Mouse (Mus musculus): ENCODE measurements around the gene Slc6a1.

The Slc6a1 gene

DNA sequence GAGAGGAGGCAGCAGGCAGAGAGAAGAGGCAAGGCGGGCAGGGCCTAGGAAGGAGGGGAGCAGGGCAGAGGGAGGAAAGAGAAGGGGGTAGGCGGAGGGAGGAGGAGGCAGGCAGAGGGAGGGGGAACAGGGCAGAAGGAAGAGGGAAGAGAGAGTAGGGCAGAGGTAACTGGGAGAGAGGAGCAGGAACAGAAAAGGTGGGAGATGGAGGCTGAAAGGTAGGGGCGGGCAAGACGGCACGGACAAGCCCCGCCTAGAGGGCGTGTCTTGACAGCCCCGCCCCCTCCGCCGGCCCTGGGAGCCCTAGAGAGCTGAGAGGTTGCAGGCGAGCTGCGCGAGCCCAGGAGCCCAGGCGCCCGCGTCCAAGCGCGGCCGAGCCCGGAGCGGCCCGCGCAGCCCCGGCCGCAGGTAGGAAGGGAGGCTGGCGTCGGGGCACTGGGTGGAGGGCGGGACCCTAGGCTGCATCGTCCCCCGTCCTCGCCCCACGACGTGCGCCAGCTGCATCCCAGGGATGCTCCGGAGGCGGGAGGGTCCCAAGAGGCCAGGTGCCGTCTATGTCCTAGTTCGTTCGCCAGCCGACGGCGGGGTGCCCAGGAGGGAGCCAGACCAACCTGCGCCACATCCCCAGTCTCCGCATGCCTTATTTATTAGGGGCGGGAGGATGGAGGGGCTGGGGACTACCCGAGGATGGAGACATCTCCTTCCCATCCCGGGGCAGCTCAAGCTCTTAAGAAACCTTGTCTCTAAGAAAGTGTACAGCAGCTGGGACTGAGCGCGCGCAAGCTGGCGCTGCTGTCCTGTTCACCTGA, at the start of gene Slc6a1:
TSS of gene Slc6a1 (plus strand) at position 167 of the 809 bp plus-strand sequence.
- no peak for DNase-seq

DNA sequence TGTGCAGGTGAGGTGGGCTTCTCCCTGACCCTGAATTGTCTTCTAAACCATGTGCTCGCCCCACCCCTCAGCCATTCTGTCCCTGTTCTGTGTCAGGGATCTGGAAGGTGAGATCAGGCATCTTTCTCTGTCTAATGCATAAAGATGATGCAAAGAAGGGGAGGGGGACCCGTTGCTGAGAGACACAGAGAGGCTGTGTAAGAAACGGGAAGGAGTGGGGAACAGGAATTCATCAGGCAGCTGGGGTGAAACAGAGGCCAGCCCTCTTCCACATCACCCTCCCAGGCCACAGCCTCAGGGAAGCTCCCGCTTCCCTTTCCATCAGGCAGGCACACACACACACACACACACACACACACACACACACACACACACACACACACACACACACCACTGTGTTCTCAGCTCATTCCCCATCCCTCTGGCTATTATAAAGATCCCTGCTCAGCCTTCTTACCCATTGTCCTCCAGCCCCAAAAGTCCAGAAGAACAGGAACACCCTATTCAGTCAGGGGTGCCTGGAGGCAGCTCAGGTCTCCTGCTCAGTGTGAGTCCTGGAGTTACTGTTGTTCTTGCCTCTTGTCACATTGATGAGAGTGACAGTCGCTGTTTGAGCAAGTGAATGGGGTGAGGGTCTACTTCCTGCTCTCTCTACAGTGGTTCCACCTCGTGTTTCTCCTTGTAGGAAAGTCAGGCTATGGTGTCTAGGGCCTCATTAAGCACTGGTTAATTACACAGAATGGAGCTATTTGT, 43.4 kb upstream of the Slc6a1 start:
- DNase-seq = no peak

DNA sequence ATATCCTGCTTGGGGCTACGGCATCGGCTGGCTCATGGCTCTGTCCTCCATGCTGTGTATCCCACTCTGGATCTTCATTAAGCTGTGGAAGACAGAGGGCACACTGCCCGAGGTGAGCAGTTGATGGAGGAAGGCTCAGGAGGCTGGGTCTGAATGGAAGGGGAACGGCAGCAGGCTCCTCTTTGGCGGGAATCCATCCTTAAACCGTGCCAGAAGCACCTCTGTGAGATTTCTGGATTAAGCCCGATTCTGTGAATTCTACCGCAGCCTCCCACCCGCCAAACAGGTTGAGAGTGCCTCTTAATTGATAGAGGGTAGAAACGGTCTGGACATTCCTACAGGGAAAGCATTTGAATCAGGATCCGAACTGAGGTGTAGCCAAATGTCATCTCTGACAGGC, 36.8 kb upstream of the Slc6a1 start:
- no peak for DNase-seq

DNA sequence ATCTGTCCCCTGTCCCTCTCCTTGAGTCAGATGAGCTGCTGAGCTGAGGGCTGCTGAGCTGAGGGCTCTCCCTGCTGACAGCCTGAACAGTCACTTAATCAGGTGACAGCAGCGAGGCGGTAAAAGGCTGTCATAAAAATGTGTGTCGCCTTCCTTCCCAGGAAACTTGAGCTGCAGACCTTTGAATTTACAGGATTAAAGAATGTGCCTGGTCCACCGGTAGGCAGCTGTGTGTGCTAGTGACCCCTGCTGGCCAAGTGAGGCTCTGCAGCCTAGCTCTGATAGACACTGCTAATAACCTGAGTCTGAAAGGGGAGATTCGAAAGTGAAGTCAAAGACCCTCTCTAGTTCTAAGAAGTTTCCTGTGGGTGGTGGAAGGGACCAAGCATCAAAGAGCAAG, 32.1 kb upstream of the Slc6a1 start:
- no peak for DNase-seq

DNA sequence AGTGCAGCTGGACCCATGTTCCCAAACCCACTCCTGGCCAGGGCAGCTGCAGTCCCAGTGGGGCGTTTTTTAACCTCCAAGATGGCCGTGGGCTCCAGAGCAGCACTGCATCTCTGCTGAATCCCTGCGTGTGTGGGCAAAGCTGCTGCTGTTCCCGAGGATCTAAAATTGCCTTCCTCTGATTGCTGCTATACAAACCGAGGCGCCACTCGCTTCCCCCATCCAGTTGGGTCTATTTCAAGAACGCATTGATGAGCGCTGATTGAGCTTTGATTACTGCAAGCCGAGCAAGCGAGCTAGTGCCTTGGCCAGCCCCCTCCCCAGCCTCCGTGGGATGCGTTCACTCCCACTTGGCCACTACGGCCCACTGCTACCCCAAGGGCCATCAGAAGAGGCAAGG, 27.5 kb upstream of the Slc6a1 start:
- no peak for DNase-seq

DNA sequence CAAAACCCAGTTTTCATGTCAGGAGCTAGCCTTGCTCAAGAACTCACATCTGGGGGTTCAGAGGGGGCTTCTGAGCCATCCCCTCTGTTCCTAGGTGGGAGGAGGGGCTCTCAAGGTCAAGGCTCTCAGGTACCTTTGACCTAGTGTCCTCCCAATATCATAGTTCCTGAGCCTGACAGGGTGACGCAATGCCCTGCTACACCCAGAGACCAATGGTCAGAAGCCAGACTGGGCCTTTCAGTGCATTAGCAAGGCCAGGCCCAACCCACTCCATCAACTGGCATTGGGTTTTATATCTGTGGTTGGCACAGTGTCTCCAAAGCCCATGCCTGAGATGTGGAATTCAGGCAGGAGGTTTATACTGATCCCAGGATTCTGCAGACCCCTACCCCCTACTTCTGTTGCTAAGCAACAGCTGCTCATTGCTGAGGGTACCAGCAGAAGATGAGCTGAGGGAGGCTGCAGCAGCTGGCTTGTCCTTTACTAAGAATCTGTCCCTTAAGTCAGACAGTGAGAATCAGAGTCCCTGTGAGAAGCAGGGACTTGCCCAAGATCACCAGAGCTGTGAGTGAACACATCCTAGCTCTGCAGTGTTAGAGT, 24.6 kb upstream of the Slc6a1 start:
- no peak for DNase-seq

DNA sequence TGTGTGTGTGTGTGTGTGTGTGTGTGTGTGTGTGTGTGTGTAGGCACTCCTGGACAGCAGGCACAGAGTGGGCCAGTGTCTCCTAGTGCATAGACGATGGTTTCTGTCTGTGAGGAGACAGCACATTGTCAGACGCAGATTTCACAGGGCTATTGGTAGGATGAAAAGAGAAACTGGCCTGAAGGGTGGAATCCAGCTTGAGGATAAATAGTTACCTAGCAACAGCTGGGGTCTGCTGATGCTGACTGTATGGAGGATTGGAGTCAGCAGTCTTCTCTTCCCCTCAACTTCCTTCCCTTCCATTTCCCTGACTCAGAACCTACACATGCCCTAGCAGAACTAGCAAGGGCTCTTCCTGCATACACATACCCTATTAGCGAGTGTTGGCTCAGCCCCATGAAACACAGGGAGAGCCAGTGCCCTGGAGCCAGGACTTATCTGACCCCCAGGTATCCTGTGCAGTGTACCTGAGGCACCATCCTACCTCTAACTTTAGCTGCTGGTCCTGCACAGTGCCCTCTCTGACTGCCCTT, 23.7 kb upstream of the Slc6a1 start:
- DNase-seq = peak; percentile 91

DNA sequence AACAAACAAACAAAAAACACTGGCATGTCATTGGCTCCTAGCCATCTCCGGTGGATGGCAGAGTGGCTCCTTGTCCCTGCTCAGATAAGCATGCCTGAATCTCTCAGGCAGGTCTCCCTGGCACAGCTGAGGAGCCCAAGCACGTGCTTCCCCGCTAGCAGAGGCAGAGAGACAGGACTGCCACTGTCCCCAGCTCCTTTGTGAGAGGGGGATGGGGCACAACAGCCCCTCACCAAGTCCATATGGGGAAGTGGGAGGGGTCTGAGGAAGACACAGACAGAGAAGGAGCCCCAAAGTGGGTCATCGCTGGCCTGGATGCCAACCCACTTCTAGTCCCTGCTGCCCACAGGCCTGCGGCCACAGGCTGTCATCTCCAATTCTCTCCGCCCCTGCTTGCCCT, 20.8 kb upstream of the Slc6a1 start:
- no peak for DNase-seq

DNA sequence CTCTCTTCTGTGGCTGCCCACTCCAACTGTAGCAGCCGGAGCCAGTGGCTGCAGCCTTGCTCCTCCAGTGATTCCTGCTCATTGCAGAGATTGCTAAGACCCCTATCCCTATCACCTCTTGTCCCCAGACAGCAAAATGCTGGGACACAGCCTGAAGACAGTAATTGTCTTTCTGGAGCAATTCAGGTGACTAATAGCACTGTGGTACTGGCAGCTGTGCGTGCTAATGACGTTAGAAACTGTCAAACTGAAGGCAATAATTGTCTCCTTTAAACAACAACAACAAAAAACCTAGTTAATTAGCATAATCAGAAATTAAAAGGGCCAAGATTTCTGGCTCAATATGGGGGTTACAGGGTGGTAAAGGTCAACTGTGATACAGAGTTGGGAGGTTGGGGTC, 18.4 kb upstream of the Slc6a1 start:
- DNase-seq = no peak

DNA sequence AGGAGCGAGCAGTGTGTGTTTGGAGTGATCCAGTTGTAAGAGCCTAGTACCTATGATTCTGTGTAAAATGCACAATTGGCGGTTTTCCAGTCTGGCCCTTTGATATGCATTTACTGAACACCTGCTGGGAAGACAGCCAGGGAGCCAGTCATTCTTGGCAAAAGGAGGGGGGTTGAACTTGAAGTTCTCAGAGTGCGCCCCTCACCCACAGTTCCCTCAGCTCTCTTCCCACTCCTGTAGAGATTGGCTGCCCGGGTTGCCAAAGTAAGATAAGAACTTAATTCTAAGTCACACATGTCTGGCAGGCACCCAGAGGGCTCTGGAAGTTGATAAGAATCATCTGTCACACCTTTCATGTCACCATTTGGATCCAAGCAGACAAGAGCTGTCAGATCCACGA, 18.0 kb upstream of the Slc6a1 start:
- no peak for DNase-seq

DNA sequence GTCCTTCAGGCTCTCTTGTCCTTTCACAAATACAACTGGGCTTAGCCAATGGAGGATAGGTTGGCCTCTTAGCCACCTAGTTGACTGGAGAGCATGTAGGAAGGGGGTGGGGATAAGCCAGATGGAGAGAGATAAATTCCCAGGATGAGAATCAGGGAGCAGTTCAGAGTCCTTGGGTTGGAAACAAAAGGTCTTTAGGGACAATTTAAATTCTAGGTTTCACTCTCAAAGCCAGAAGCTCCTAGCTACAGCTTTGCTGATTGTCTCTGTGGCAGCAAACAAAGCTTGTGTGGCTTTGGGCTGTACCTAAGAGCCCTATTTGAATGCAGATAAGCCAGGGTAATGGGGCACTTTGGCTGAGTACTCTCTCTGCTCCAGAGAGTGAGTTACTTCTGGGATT, 16.2 kb upstream of the Slc6a1 start:
- no peak for DNase-seq

DNA sequence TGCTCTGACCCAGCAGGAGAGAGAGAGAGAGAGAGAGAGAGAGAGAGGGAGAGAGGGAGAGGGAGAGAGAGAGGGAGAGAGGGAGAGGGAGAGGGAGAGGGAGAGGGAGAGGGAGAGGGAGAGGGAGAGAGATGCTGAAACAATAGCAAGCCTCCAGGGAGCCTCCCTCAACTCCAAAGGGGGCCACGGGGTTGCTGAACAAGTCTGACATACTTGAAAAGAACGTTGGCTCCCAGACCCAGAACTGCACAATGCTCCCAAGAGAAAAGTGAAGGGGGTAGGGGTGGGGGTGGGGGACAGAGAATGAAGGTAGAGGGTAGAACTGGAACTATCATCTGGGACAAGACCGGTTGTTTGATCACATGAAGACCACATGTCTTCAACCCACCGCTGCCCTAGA, 14.5 kb upstream of the Slc6a1 start:
- no peak for DNase-seq

DNA sequence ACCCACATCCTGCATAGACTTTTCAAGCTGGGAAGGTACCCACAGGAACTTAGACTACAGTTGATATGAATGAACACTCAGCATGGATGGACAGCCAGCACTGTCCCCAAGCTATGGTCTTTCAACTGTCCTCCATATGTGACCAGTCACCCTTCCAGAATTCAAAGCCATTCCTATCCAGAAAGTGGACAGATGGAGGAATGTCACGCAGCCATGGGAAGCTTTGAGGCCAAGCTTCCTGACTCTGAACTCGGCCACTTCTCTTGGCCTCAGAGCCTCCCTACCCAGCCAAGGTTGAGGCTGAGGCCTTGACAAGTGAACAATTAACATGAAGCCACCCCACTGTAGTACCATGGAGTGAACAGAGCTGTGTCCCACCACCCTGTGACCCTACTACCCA, 12.8 kb upstream of the Slc6a1 start:
- DNase-seq = no peak

DNA sequence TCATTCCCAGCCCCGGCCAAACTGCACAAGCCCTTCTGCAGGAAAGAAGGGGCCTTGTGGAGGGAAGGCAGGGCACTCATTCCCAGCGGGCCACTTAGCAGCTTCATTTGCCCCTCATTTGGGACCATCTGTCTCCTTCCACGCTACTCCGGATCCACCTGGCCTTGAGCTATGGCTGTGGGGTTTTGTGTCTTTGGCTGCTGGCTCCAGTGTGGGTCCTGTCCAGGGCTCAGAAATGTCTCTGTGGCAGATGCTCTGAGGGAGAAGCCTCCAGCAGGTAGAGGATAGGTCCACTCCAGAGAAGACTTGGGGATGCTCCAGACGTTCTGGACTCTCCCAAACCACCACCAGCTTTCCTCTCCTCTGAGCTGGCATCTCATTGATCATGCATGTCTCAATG, 11.6 kb upstream of the Slc6a1 start:
- DNase-seq = no peak

DNA sequence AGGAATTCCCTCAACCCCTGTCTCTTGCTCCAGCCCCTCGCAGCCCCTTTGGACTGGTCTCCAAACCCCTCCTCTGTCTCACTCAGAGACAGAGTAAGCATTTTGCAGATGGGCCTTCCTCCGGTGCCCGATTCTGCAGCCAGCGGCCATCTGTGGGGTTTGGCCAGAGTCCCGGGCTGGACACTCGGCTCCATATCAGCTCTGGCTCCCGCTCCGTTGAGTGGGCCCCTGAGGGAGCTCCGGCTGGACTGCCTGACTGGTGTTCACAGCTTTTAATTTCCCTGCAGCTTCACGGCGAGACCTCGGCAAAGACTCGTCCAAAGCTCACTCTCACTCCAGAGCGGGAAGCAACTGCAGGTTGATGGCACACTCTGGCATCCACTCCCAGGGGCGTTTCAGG, 10.2 kb upstream of the Slc6a1 start:
- DNase-seq = peak; percentile 96

DNA sequence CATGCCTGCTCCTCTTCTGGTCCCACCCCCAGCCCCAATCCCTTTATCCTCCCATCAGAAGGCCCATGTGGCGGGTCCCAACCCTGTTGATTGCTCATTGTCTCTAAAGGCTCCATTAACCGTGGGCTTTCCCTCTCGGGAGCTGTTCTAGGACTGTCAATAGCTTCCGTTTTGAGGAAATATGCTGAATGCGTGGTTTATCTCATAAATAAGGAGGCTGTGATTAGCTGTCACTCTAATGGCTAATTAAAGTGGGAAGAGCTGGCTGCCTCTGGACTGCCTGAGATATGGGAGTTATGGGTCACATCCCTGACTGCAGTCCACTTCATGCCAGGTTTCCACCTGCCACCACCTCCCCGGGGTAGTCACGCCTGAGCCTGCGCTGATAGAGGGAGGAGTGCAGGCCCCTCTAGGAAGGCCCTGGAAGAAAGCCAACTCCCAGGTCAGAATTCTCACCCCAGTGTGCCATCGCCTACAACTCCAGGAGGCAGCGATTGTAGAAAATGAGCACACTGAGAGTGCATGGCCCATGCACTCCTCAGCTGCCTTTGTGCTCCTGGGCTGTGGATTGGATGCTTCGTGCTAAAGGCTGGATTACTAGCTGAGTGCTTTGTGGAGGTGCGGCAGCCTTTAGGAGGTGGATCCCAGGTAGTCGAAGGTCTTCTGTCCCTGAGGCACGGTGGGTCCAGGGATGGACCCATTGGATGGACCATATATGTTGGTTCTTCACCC, 8.3 kb upstream of the Slc6a1 start:
- DNase-seq = no peak

DNA sequence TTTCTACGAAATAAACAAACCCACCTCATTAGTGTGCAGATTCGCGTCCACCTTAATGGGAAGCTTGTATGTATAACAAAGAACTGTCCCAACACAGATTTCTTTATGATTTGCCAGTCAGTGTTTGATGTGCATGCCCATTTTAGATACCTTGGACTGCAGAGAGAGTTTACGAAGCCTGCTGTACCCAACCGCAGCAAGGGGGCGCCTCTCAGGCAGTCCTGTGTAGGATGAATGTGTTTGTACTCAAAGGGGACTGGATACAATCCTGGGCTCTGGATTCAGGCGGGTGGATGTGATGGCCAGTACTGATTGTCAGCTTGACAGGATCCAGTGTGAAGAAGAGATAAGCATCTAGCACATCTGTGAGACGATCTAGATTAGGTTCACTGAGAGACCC, 6.6 kb upstream of the Slc6a1 start:
- DNase-seq = no peak

DNA sequence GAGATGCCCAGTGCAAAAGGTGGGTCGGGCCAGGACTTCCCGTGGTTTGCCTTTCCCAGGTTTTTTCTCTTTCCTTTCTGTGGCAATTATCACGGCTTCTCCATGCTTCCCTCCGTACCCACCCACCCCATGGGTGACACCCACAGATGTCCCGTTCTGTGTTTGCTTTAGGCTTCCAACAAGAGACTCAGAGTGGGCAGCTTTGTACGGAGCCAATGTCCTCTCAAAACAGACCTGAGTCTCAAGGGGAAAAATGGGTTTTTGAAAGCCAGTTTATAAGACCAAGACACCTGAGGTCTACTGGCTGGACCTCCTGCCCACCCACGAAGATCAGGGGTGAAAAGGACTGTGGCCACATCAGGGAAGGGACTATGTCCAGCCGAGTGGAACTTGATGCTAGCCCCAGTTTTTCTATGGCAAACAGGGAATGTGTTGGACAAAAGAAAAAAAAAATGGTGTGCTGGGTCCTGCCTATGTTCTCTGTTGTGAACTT, 889 bp downstream of the Slc6a1 start:
- DNase-seq = no peak

DNA sequence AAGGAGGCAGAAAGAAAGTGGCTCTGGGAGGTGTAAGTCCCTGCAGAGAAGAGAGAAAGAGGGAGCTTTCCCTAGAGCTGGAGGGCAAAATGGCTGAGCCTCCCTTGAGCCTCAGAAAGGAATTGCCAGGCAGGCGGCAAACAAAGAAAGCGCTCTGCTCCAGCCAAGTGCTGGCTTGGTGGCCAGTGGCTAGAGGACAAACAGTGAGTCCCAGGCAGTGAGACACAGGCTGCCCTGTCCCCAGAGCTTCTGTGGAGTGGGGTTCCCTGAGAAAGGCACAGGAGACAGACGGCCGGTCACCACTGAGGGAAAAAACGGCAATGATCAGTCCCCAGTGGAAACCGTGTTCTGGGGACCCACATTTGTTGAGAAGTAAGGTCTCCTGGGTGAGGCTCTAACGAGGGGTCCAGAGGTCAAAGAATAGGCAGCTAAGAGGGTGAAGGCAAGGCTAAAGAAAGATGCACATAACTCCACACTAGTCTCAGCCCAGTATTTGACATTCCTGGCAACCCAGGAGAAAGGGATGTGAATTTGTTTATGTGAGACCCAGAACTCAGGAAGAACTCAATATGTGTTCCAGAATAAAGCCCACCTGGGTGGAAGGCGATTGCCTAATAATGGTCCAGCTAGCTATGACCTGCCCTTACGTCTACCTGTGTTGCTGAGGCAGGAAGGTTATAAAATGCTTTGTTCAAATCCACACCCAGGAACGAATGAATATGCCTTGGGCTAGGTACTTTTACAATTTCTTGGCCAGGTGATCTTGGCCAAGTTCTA, 1.7 kb downstream of the Slc6a1 start:
- DNase-seq = no peak

DNA sequence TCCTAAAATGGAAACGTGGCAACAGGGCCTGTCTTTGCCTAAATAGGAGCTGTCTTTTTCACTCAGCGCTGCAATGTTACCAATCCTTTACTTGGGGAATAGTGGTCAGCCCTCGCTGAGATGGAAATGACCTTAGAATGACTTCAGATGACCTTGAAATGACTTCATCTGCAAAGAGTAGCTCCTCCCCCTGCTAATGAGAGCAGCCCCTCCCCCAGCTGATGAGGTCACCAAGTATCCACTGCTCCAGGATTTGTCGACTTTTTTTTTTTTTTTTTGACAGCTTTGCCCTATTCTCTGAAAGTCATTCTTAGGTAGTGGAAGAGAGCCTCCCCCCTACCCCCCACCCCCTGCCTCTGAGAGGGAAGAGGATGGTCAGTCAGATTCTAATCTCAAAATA, 3.0 kb downstream of the Slc6a1 start:
- DNase-seq = no peak

DNA sequence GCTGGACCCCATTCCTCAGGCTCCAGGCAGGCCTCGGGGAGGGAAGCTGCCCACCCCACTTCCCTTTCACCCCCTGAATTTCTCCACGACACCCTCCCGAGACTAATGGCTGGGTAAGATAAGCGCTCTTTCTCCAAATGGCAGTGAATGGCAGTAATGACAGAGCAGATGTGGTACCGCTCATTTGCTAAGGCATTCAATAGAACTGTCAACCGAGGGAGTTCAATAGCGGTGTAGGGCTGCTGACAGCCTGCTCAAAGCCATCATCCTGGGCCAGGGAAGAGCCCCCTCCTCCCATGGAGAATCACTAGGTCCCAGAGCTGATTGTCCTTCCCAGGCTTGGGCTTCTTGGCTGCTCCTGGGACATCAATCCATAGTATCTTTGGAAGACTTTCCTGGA, 6.7 kb downstream of the Slc6a1 start:
- DNase-seq = no peak

DNA sequence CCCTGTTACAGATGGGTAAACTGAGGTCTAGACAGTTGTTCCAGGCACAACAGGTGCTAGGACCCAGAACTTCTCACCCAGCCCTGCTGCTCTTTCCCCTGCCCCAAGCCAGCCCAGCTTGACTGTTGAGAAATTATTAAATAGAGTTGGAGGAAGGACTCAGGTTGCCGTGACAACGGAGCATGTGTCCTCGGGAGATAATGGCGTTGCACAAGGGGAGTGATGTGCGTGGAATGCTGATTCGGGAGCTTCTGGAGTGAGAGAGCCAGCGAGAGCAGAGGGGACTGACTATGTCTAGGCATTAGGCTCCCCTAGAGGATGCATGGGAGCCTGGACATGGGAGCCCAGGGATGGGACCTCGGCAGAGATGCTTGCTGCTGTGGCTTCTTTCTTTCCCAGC, 7.7 kb downstream of the Slc6a1 start:
- DNase-seq = no peak

All from heart, adult 11 months (tissue).